Mouse (Mus musculus): ENCODE results near the gene Olfr1029. TPM values are rescaled to one million over a fixed set of nuclear protein-coding genes. Genes with fewer than 3 reads are reported as not detected.

The Olfr1029 gene
- not detected in 2 replicates for polyA plus RNA-seq (2021; fragmentation: Nextera tagmentation)
- long read RNA-seq, experiment 1: 0 reads
- long read RNA-seq, experiment 2: 0 reads

DNA sequence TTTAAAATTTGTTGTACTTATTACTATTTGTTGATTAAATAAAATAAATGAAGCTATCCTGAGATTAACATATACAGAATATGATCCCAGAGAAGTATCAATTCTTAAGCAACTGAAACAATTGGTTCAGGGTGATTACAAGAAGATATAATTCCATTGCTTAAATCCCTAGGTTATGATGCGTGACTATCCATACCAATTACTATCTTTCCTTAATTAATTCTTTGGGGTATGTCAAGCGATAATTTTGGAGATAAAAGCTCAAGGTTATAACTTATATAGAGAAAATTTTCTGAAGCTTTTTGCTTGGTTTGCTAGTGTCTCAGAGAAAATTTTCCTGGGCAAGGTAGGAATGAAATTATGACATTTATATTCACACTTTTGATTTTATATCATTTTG is at the start of gene Olfr1029:
Gene Olfr1029 (plus strand): TSS at position 301 of the 400 bp plus-strand sequence.

DNA sequence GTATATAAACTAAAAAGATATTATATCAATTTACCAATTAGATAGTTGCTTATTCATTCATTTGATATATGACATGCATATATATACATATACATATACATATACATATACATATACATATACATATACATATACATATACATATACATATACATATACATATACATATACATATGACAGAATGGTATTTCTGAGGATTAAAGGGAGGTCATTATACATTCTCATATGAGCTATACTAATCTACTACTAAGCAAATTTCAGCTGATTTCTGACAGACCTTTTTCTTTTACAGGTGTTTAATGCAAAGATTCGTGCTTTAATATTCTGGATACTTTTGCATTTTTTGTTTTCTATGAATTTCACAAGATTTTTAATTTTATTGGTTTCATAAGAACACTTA is 23.6 kb upstream of the Olfr1029 start, which contains the start of gene Olfr1028:
Gene Olfr1028 (plus strand): TSS at position 301 of the 400 bp plus-strand sequence.

DNA sequence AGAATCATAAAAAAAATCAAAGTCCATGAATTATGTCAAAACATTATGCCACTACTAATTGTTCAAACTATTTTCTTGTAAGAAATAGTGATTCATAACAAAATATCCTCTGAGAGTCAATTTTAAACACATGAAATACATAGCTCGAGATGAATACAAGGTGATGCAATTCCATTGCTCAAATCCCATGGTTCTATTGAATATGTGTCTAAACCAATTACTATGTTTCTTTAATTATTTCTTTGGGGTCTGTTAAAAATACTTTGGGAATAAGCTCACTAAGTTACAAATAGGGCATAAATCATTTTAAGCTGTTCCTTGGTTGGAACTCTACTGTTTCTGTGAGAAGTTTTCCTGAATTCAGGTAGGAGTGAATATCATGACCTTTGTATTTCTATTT is 5.3 kb downstream of the Olfr1029 start, which contains the start of gene Olfr1030:
Gene Olfr1030 (plus strand): TSS at position 301 of the 400 bp plus-strand sequence.

DNA sequence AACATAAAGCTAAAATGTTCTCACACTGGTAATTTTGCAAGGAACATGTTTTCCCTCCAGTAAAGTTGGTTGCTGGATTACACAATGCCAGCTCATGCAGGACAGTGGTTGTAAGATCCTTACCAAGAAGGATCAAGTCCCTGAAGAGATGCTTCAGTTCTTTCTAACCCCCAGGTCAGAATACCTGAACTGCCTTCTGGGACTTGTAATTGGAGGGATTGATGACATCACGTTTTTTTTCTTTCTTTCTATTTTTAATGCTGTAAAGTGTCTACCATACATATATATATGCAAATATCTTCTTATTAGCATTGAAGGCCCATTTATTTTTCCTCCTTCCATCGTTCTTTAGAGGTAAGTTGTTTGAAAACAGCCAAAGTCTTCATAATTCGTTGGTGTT is 16.3 kb downstream of the Olfr1029 start, which contains the start of gene Olfr1031:
Gene Olfr1031 (plus strand): TSS at position 301 of the 400 bp plus-strand sequence.

DNA sequence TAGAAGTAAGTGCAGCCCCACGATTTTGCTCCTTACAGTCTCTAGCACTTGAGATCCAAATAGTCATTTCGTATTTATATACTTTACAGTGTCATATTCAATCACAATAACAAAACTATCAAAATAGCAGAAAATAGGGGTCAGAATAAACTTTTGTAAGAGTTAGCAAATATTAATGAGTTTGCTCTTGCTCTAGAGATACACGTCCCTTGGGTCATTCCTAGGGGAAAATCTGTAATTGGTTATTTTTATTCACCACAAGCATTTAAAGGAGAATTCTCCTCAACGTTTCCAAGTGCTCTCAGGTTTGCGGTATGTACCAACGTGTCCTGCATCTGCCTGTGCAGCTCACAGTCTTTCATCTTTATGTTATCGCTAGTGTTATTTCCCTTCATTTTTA is 31.5 kb downstream of the Olfr1029 start, which contains the start of gene Olfr1032:
Gene Olfr1032 (plus strand): TSS at position 301 of the 400 bp plus-strand sequence.

DNA sequence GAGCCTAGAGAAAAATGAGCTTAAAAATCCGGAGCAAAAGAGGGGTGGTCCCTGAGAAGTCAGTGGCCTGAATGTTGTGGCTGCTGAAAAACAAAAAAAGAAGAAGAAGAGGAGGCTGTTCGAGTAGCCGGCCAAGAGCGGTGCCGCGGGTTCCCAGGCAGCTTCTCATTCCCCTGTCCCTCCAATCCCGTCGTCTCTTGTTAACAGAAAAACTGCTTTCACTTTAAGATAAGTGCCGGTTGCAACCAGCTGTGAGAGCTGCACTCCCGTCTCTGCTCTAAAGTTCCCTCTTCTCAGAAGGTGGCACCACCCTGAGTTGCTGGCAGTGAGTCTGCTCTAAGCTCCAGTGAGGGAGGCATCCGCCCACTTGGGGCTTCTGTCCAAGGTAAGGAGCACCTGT is 46.7 kb downstream of the Olfr1029 start, which contains the start of gene Olfr1033:
Gene Olfr1033 (plus strand): TSS at position 228 of the 400 bp plus-strand sequence.

Other genes with a start within 250 kb of the Olfr1029 start
- gene Olfr1012, start 211.1 kb upstream of the Olfr1029 start, polyA plus RNA-seq (2021; fragmentation: Nextera tagmentation): not detected in 2 replicates
- gene Olfr1013, start 206.8 kb upstream of the Olfr1029 start, polyA plus RNA-seq (2021; fragmentation: Nextera tagmentation): not detected in 2 replicates
- not detected in 2 replicates for gene Olfr1014, start 201.2 kb upstream of the Olfr1029 start, polyA plus RNA-seq (2021; fragmentation: Nextera tagmentation)
- gene Olfr1015, start 191.9 kb upstream of the Olfr1029 start, polyA plus RNA-seq (2021; fragmentation: Nextera tagmentation): not detected in 2 replicates
- not detected in 2 replicates for gene Olfr1016, start 171.4 kb upstream of the Olfr1029 start, polyA plus RNA-seq (2021; fragmentation: Nextera tagmentation)
- gene Olfr1018, start 155.4 kb upstream of the Olfr1029 start, polyA plus RNA-seq (2021; fragmentation: Nextera tagmentation): not detected in 2 replicates
- not detected in 2 replicates for gene Olfr1019, start 128.4 kb upstream of the Olfr1029 start, polyA plus RNA-seq (2021; fragmentation: Nextera tagmentation)
- gene Olfr1020, start 126.9 kb upstream of the Olfr1029 start, polyA plus RNA-seq (2021; fragmentation: Nextera tagmentation): not detected in 2 replicates
- not detected in 2 replicates for gene Olfr1022, start 105.3 kb upstream of the Olfr1029 start, polyA plus RNA-seq (2021; fragmentation: Nextera tagmentation)
- gene Olfr1023, start 88.3 kb upstream of the Olfr1029 start, polyA plus RNA-seq (2021; fragmentation: Nextera tagmentation): not detected in 2 replicates
- gene Olfr1024, start 68.8 kb upstream of the Olfr1029 start, polyA plus RNA-seq (2021; fragmentation: Nextera tagmentation): not detected in 2 replicates
- not detected in 2 replicates for gene Olfr1025-ps1, start 58.7 kb upstream of the Olfr1029 start, polyA plus RNA-seq (2021; fragmentation: Nextera tagmentation)
- not detected in 2 replicates for gene Olfr1026, start 52.3 kb upstream of the Olfr1029 start, polyA plus RNA-seq (2021; fragmentation: Nextera tagmentation)
- not detected in 2 replicates for gene Olfr1028, start 23.5 kb upstream of the Olfr1029 start, polyA plus RNA-seq (2021; fragmentation: Nextera tagmentation)
- gene Olfr1030, start 5.4 kb downstream of the Olfr1029 start, polyA plus RNA-seq (2021; fragmentation: Nextera tagmentation): not detected in 2 replicates
- not detected in 2 replicates for gene Olfr1031, start 16.4 kb downstream of the Olfr1029 start, polyA plus RNA-seq (2021; fragmentation: Nextera tagmentation)
- not detected in 2 replicates for gene Olfr1032, start 31.6 kb downstream of the Olfr1029 start, polyA plus RNA-seq (2021; fragmentation: Nextera tagmentation)
- not detected in 2 replicates for gene Olfr1033, start 46.7 kb downstream of the Olfr1029 start, polyA plus RNA-seq (2021; fragmentation: Nextera tagmentation)
- not detected in 2 replicates for gene Olfr1034, start 72.0 kb downstream of the Olfr1029 start, polyA plus RNA-seq (2021; fragmentation: Nextera tagmentation)
- not detected in 2 replicates for gene Olfr1036, start 100.1 kb downstream of the Olfr1029 start, polyA plus RNA-seq (2021; fragmentation: Nextera tagmentation)
- not detected in 2 replicates for gene Olfr1037, start 113.5 kb downstream of the Olfr1029 start, polyA plus RNA-seq (2021; fragmentation: Nextera tagmentation)
- gene Olfr1039, start 162.0 kb downstream of the Olfr1029 start, polyA plus RNA-seq (2021; fragmentation: Nextera tagmentation): not detected in 2 replicates
- not detected in 2 replicates for gene Olfr1040, start 172.8 kb downstream of the Olfr1029 start, polyA plus RNA-seq (2021; fragmentation: Nextera tagmentation)
- gene Olfr1042, start 187.9 kb downstream of the Olfr1029 start, polyA plus RNA-seq (2021; fragmentation: Nextera tagmentation): not detected in 2 replicates
- not detected in 2 replicates for gene Olfr1043, start 193.6 kb downstream of the Olfr1029 start, polyA plus RNA-seq (2021; fragmentation: Nextera tagmentation)
- gene Olfr1044, start 203.9 kb downstream of the Olfr1029 start, polyA plus RNA-seq (2021; fragmentation: Nextera tagmentation): not detected in 2 replicates
- not detected in 2 replicates for gene Olfr52, start 211.8 kb downstream of the Olfr1029 start, polyA plus RNA-seq (2021; fragmentation: Nextera tagmentation)
- not detected in 2 replicates for gene Olfr1045, start 229.1 kb downstream of the Olfr1029 start, polyA plus RNA-seq (2021; fragmentation: Nextera tagmentation)
- not detected in 2 replicates for gene Olfr1046, start 245.4 kb downstream of the Olfr1029 start, polyA plus RNA-seq (2021; fragmentation: Nextera tagmentation)